Mouse (Mus musculus): ENCODE results near the gene Gm5580. TPM values are rescaled to one million over a fixed set of nuclear protein-coding genes. Genes with fewer than 3 reads are reported as not detected.
"Not testable (repeated sequence)": the region's sequence is repeated elsewhere in the genome, so short reads cannot be mapped to it uniquely, and the experiment has no call there.

Gm5580 gene
- polyA plus RNA-seq, 1 experiment from 2014 or later = 0.35 TPM

DNA sequence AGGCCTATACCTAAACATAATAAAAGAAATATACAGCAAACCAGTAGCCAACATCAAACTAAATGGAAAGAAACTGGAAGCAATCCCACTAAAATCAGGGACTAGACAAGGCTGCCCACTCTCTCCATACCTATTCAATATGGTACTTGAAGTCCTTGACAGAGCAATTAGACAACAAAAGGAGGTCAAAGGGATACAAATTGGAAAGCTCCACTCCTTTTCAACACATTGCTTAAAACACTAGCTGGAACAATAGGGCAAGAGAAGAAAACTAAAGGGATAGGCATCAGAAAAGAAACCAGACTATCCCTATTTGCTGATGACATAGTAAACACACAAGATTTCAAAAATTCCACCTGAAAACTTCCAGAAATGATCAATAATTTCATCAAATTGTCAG, 50.0 kb downstream of the Gm5580 start:
- H3K36me3 ChIP-seq (ENCODE audit: control insufficient read depth, insufficient read depth, low read length); H3K4me2 ChIP-seq (ENCODE audit: low read length); H3K9me3 ChIP-seq (ENCODE audit: control insufficient read depth, low read length); DNase-seq (ENCODE audit: low spot score); H3K27me3 ChIP-seq (replicated peaks; ENCODE audit: control insufficient read depth, insufficient read depth, low read length); H3K9ac ChIP-seq (ENCODE audit: low read length); H3K27ac ChIP-seq (ENCODE audit: low read depth); H3K4me3 ChIP-seq (ENCODE audit: low read depth, low read length); ATAC-seq (replicated peaks; ENCODE audit: low FRiP score, low TSS enrichment, low read depth); H3K4me1 ChIP-seq (replicated peaks; ENCODE audit: control insufficient read depth, insufficient read depth, low read length): not testable (repeated sequence)

Other genes with a start within 250 kb of the Gm5580 start
- gene March8, start 213.1 kb upstream of the Gm5580 start, polyA plus RNA-seq (2014; fragmentation: Nextera tagmentation; extraction: Ambion mirVana) = 26.6 and 30.8 TPM in 2 replicates
- gene Alox5, start 90.0 kb upstream of the Gm5580 start, polyA plus RNA-seq (2014; fragmentation: Nextera tagmentation; extraction: Ambion mirVana) = 0.44 and 1.0 TPM in 2 replicates
- gene Olfr211, start 62.0 kb upstream of the Gm5580 start, polyA plus RNA-seq (2014; fragmentation: Nextera tagmentation; extraction: Ambion mirVana) = not detected in 2 replicates
- not detected in 2 replicates for gene Olfr212, start 44.6 kb upstream of the Gm5580 start, polyA plus RNA-seq (2014; fragmentation: Nextera tagmentation; extraction: Ambion mirVana)
- gene Olfr213, start 12.7 kb upstream of the Gm5580 start, polyA plus RNA-seq (2014; fragmentation: Nextera tagmentation; extraction: Ambion mirVana) = not detected in 2 replicates
- gene Olfr214, start 3.1 kb downstream of the Gm5580 start, polyA plus RNA-seq (2014; fragmentation: Nextera tagmentation; extraction: Ambion mirVana) = not detected in 2 replicates
- not detected in 2 replicates for gene Olfr215, start 33.1 kb downstream of the Gm5580 start, polyA plus RNA-seq (2014; fragmentation: Nextera tagmentation; extraction: Ambion mirVana)
- gene Zfp422, start 77.9 kb downstream of the Gm5580 start, polyA plus RNA-seq (2014; fragmentation: Nextera tagmentation; extraction: Ambion mirVana) = 147 and 164 TPM in 2 replicates
- gene Depp1, start 99.5 kb downstream of the Gm5580 start, polyA plus RNA-seq (2014; fragmentation: Nextera tagmentation; extraction: Ambion mirVana) = 24.1 and 26.1 TPM in 2 replicates
- gene Rassf4, start 122.8 kb downstream of the Gm5580 start, polyA plus RNA-seq (2014; fragmentation: Nextera tagmentation; extraction: Ambion mirVana) = 12.6 and 13.8 TPM in 2 replicates
- 0.04 and 0.05 TPM in 2 replicates for gene Tmem72, start 165.8 kb downstream of the Gm5580 start, polyA plus RNA-seq (2014; fragmentation: Nextera tagmentation; extraction: Ambion mirVana)

All from intestine, embryonic 14.5 days (tissue).